Mouse (Mus musculus) erythroblast, embryonic 14.5 days (primary cell): ENCODE results near the gene D630003M21Rik. TPM values are rescaled to one million over a fixed set of nuclear protein-coding genes. Genes with fewer than 3 reads are reported as not detected.

Experiments used
- H3K27me3 ChIP-seq: 2 replicates; pipeline ENCODE4 v1.6.1; 2012; ENCODE audit warnings: inconsistent platforms; ENCODE audit not compliant: control insufficient read depth
- H3K36me3 ChIP-seq: 2 replicates; pipeline ENCODE4 v1.6.1; 2012; ENCODE audit warnings: mild to moderate bottlenecking, inconsistent platforms; ENCODE audit not compliant: control insufficient read depth
- H3K4me1 ChIP-seq: 2 replicates; pipeline ENCODE4 v1.6.1; 2012; ENCODE audit warnings: inconsistent platforms; ENCODE audit not compliant: control insufficient read depth
- H3K4me3 ChIP-seq: replicated peaks from 2 replicates; pipeline ENCODE3; 2012; ENCODE audit warnings: moderate library complexity, mild to moderate bottlenecking, inconsistent platforms
- H3K9me3 ChIP-seq: 2 replicates; pipeline ENCODE4 v1.6.1; 2012; ENCODE audit warnings: low read length, inconsistent platforms, mixed read lengths; ENCODE audit not compliant: control insufficient read depth
- GATA1 ChIP-seq: IDR thresholded peaks from 2 replicates; pipeline ENCODE4 v1.6.1; 2012; ENCODE audit warnings: low read length, inconsistent platforms, mixed read lengths
- TAL1 ChIP-seq: IDR thresholded peaks from 3 replicates; pipeline ENCODE4 v1.6.1; 2012; ENCODE audit warnings: low read length, inconsistent platforms, mixed read lengths
- polyA plus RNA-seq: library from polyadenylated mRNA; stranded (reverse); fragments of >175 nt; gene quantifications from 2 replicates; pipeline ENCODE4 v1.2.3, GENCODE M21; 2012

D630003M21Rik gene
- polyA plus RNA-seq, 1 experiment: 0.01 TPM

DNA sequence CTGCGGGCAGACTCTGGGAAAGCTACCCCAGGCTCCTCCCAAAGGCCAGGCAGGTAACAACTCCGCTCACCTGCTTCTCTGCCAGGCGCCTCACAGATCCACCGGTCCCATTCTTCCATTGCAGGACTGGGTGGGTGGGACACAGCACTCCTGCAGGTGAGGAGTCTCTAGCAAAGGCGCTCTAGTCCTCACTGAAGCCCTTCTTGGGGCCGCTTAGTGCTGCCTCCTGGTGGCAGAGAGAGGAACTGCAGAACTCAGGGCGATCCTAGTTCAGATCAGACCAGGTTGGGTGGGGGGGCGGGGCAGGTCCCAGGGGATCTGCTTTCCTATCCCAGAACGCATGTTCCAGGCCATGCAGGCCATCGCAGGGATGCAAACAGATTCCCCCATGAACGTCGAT lies 29.8 kb upstream of the D630003M21Rik start:
- Histone ChIP-seq H3K4me1 (no peaks in the 10 kb centered on the region), H3K27me3 (peaks cover 6% of the 10 kb centered on the region; the same call in 1 of the 2 replicates), H3K36me3 (no peaks in the 10 kb centered on the region), H3K4me3 (no peak overlapping the region), H3K9me3 (no peaks in the 10 kb centered on the region)
- TF ChIP-seq TAL1 (no peak), GATA1 (no peak)

DNA sequence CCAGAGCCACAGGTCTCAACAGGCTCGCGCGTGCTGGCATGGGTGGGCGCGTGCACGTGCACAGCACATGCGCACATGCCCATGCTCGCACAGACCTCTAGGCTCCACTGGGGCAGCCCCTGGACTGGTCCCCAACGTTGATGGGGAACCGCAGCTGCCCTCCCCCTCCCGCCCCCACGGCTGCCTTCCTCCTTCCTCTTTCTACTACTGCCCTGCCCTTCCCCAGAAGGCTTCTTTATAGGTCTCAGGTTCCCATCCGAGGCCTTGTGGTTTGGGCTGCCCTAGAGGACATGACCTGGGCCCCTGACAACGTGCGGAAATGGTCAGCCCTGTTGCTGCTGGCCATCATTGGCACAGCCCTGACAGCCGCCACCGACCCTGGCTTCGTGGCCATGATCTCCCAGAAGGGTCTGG lies 29.0 kb upstream of the D630003M21Rik start, which contains the start of gene Bpi:
Gene Bpi (plus strand): TSS at position 90 of the 414 bp plus-strand sequence.
- H3K4me3 ChIP-seq: no peak within 1 kb of the TSS
- H3K9me3 ChIP-seq: no peaks in the 10 kb centered on the region
- no peak for TF ChIP-seq TAL1
- TF ChIP-seq GATA1: no peak
- no peaks in the 10 kb centered on the region for H3K36me3 ChIP-seq
- H3K4me1 ChIP-seq: no peaks in the 10 kb centered on the region
- peaks cover 6% of the 10 kb centered on the region; the same call in 1 of the 2 replicates for H3K27me3 ChIP-seq

DNA sequence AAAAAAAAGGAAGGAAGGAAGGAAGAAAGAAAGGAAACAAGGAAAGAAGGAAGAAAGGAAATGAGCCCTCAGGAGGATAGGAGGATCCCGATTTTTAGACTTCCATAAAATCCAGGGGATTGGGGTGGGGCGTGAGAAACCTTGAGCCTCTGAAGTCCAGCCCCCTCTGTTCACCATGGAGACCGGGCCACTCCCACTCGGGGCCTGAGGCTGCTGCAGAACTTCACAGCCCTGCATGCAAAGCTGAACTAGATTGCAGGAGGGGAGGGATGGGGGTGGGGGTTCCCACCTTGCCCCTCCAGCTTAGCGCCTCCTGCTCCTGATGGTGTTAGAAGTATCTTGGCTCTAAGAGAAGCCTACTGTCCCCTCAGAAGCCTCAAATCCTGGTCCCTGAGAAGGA lies 27.9 kb upstream of the D630003M21Rik start:
- H3K27me3 ChIP-seq: peaks cover 6% of the 10 kb centered on the region; the same call in 1 of the 2 replicates
- no peak for TF ChIP-seq GATA1
- no peak for TF ChIP-seq TAL1
- no peaks in the 10 kb centered on the region for H3K9me3 ChIP-seq
- H3K4me3 ChIP-seq: no peak overlapping the region
- no peaks in the 10 kb centered on the region for H3K4me1 ChIP-seq
- no peaks in the 10 kb centered on the region for H3K36me3 ChIP-seq

DNA sequence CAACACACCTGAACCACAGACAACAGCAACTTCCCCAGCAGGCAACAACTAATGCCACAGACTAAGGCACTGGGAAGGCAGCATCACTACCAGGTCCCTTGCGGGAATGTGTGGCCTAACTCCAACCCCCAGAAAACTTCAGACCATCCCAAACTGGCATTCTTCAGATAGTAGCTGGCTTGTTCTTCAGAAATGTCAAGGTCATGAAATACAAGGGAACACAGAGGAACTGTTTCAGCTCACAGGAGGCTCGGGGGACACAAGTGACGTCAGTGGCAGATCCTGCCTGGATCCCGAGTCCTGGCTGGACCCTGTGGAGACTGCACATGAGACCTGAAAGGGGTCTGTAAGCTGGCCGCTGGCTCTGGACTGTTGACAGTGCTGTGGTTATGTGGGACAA lies 24.8 kb upstream of the D630003M21Rik start:
- no peaks in the 10 kb centered on the region for H3K9me3 ChIP-seq
- H3K36me3 ChIP-seq: no peaks in the 10 kb centered on the region
- H3K4me3 ChIP-seq: no peak overlapping the region
- TF ChIP-seq TAL1 (no peak), GATA1 (no peak)
- no peaks in the 10 kb centered on the region for H3K4me1 ChIP-seq
- peaks cover 6% of the 10 kb centered on the region; the same call in 1 of the 2 replicates for H3K27me3 ChIP-seq

DNA sequence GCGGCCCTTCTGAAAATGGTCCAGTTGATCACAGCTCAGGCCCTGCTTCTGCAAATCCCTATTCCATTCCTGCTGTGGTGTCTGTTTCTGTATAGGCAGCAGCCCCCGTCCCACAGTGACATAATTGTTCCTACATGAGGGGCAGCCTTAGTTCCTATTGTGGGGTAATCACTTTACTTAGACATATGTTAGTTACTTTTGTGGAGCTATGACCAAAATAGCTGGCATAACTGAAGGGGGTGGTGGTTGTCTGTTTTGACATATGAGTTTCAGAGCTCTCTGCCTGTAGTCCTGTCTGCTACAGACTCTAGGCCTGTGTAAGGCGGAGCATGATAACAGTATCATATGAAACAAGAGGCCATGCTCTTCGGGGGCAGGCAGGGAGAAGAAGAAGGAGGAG lies 21.5 kb upstream of the D630003M21Rik start:
- Histone ChIP-seq H3K4me3 (no peak overlapping the region), H3K36me3 (no peaks in the 10 kb centered on the region), H3K27me3 (no peaks in the 10 kb centered on the region), H3K9me3 (no peaks in the 10 kb centered on the region), H3K4me1 (no peaks in the 10 kb centered on the region)
- no peak for TF ChIP-seq GATA1
- no peak for TF ChIP-seq TAL1

DNA sequence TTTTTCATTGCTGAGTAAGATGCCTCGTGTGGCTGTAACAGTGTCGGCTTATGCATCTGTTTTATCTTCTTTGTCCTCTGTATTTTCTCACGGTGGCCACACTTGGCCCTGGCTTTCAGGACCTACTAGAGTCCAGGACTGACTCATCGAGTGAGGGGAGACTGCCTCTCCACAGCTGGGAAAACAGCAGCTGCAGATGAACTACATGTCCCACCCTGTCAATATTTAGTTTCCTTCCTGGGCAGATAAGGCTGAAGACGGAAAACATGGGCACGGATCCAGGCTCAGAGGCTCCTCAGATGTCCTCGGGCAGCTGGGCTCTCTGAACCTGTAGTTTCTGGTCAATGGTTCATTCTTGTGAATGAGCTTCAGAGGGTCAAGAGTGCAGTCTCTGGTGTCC lies 19.3 kb upstream of the D630003M21Rik start:
- TF ChIP-seq GATA1 (no peak), TAL1 (no peak)
- H3K27me3 ChIP-seq: no peaks in the 10 kb centered on the region
- H3K36me3 ChIP-seq: no peaks in the 10 kb centered on the region
- H3K9me3 ChIP-seq: no peaks in the 10 kb centered on the region
- no peaks in the 10 kb centered on the region for H3K4me1 ChIP-seq
- H3K4me3 ChIP-seq: no peak overlapping the region

DNA sequence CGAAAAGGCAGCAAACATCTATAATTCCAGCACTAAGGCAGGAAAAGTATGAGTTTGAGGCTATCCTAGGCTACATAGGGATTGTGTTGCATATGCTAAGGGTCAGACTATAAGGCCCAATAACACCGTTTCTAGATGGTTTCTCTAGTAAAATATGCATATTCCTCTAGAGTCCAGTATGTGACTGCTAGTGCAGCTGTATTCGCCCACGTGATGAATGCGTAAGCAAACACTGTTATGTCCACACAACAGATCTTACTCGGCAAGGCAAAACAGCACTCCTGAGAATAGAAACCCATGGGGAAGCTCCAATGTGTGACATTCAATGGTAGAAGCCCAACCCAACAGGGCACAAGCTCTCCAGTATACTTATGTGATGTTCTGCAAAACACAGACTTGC lies 18.8 kb upstream of the D630003M21Rik start:
- H3K4me1 ChIP-seq: no peaks in the 10 kb centered on the region
- H3K36me3 ChIP-seq: no peaks in the 10 kb centered on the region
- no peaks in the 10 kb centered on the region for H3K9me3 ChIP-seq
- no peak overlapping the region for H3K4me3 ChIP-seq
- no peaks in the 10 kb centered on the region for H3K27me3 ChIP-seq
- TF ChIP-seq GATA1: no peak
- no peak for TF ChIP-seq TAL1

DNA sequence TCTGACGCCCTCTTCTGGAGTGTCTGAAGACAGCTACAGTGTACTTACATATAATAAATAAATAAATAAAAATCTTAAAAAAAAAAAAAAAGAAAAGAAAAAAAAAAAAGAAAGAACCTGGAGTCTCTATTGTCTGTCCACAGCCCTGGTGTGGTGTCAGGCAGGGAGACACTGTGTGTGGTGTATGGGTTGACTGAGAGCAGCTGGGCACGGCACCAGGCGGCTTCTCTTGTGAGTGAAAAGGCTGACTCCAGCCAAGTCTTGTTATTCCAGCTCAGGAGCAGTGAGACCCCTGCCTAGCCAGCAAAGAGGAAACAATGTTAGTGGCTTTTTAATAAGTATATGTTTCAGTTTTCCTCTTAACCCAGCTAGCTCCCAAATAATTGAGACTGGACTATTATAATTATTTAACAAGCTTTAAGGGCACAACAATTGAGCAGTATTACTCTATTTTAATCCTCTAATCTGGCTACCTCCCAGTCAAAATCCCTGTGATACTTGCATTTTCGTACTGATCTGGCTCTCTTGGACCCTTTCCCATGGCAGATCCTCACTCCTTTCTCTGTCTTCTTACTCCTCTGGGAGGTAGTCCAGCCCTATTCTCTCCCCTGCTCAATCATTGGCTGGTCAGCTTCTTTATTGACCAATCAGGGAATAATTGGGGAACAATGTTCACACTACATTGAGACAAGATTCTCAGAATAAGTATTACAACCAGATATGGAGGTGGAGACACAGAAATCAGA lies 16.2 kb upstream of the D630003M21Rik start:
- Histone ChIP-seq H3K27me3 (no peaks in the 10 kb centered on the region), H3K36me3 (no peaks in the 10 kb centered on the region)
- TF ChIP-seq GATA1 (no peak), TAL1 (no peak)

DNA sequence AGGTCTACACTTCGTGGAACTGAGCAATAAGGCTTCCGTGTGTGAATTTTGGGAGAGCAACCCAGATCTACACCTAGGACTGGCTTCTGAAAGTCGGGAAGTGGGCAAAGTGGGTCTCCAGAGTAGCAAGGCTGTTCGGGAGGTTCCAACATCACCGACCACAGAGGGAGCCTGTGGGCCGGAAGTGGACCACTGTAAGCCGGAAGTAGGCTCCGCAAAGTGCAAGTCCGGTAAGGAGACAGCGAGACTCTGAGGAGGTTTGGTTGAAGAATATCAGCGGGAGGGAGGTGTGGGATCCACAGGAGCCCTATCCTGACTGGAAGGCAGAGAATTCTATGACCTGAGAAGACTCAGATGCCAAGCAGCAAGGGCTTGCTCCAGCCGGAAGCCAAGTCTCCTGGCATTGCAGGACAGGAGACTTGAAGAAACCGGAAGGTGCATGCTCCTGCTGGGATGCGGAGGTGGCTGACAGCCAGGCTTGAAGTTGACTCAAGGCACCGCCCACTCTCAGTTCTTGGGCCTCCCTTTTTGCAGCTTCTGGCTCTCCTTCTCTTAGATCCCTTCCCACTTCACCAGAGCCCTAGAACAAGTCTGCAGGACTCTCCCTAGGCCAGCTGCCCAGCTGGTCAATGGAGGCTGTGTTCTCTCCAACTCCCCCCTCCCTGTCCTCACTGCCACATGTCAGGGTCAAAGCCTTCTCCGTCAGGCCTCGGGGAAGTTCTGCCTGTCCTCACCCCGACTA lies 14.3 kb upstream of the D630003M21Rik start:
- Histone ChIP-seq H3K27me3 (no peaks in the 10 kb centered on the region), H3K4me1 (no peaks in the 10 kb centered on the region), H3K9me3 (no peaks in the 10 kb centered on the region), H3K4me3 (no peak overlapping the region), H3K36me3 (no peaks in the 10 kb centered on the region)
- TF ChIP-seq TAL1 (no peak), GATA1 (no peak)

More for the DNA sequence above, 16.2 kb upstream of the D630003M21Rik start:
- Histone ChIP-seq H3K4me1 (no peaks in the 10 kb centered on the region), H3K4me3 (no peak overlapping the region), H3K9me3 (no peaks in the 10 kb centered on the region)
